Mouse (Mus musculus) left cerebral cortex, postnatal 36 days (tissue): ENCODE data around the gene Ism1. TPM values are rescaled to one million over a fixed set of nuclear protein-coding genes. Genes with fewer than 3 reads are reported as not detected.

ENCODE experiments used
- DNase-seq, 2 experiments: peaks; one replicate each; pipeline ENCODE4 v3.0.0; 2021 to 2022; ENCODE audit warnings: low spot score in 2 of 2, mixed read lengths in 1 of 2
- intact Hi-C: fragments of 180-260 bp; cut with DNase I; formaldehyde crosslinking; loops from one replicate; pipeline ENCODE4 v1.15.1; 2025
- total RNA-seq, 2 experiments: library from RNA; stranded (reverse); gene quantifications; 2 replicates each; pipeline ENCODE4 v1.2.3; 2021

Gene Ism1
- total RNA-seq, 2 experiments from 2014 or later = 6.9 to 8.4 TPM

DNA sequence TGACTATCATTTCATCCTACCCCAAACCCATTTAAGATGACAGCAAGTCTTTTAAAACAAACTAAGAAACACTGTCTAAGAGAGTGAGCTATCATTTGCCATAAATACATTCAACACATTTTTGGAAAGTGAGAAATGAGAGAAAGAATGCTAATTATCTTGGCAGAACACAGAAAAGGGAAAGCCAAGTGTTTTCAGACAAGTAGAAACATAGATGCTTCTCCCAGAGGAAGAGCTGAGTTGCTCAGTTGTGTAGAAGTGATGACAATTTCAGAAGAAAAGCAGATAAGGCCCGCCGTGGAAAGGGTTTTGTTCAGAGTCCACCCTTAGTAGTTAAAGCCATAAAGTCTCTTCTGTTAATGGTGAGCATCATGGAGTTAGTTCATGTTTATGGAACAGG lies 107.0 kb downstream of the Ism1 start:
- intact Hi-C loops = no loop called here
- no peak for DNase-seq

DNA sequence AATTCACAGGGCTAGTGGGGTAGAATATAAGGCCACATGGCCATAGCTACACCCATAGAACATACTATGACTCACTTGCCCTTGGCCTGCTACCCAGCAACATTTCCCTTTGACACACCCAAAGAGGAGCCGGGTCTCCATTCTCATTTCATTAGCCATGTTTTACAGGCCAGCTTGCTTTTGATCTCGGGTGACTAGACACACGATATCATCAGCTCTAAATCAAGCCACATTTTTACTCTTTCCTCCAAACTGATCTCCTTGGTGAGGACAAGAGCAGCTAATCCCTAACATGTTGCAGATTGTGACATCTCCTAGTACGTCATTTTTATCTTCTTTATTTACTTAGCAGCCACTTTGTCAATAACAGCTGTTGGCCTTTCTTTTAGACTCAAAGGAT lies 110.7 kb downstream of the Ism1 start:
- intact Hi-C loops = no loop called here
- no peak for DNase-seq

GRCm38 (mm10) chr2:139792345-139793120 lies 114.6 kb downstream of the Ism1 start:
- intact Hi-C loops = no loop called here
- no peak for DNase-seq

DNA sequence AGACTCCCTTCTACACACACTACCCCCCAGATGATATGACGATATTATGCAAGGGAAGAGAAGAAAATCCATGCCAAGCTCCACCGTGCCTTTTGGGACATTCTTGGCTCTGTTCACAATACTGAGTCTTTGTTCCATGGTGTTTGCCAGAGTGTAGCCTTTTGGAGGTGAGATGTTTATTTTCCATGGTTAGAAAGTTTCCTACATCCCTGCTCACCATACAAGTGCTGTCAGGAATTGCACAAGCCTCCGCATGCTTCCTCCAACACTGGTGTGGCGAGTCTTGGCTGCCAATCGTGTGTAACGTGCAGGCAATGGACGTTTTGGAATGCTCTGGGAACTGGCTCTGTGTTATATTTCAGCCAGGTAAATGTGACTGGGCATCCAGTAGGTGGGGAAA lies 126.1 kb downstream of the Ism1 start:
- intact Hi-C loops = no loop called here
- DNase-seq = no peak

- intact Hi-C loops = no loop called here
- no peak for DNase-seq
Observed at GRCm38 (mm10) chr2:139807887-139808286, 129.9 kb downstream of the Ism1 start.

Other genes with a start within 250 kb of the Ism1 start
- gene Sptlc3, start 184.3 kb upstream of the Ism1 start, total RNA-seq = not detected